Mouse (Mus musculus): ENCODE data around the gene Rec114.

DNA sequence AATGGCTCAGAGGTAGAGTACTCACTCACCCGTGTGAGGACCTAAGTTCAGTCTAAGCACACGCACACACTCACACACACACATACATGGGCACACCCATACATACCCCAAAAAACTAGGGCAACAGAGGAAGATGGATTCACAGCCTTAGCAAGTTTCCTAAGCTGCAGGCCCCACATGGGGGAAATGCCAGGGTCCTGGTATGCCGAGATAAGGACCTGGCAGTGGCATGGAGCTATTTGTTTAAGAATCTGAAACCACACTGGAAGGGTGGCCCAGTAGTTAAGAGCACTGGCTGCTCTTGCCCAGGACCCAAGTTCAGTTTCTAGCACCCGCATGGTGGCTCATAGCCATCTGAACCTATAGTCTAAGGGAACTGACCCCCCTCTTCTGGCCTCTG lies 19.4 kb upstream of the Rec114 start:
- TF ChIP-seq CTCF (conservative IDR thresholded peaks at IDR 0.05; ENCODE audit: insufficient read depth, insufficient read length, low read depth, low read length) (no peak), POLR2A (IDR thresholded peaks at IDR 0.05; ENCODE audit: low read depth, low read length) (no peak)

Data from kidney, adult 2 months (tissue).